Mouse (Mus musculus): ENCODE results near the gene Gabrd. TPM values are rescaled to one million over a fixed set of nuclear protein-coding genes. Genes with fewer than 3 reads are reported as not detected.

The Gabrd gene
- polyA plus RNA-seq, 1 experiment: 1.2 TPM

GRCm38 (mm10) chr4:155371797-155372735 lies 25.8 kb downstream of the Gabrd start:
- H3K4me3 ChIP-seq (ENCODE audit: control insufficient read depth, insufficient read depth, low read length): no peak overlapping the region
- 0 out of 2 replicates have a peak, but pooled peaks cover 3% of the 10 kb centered on the region for H3K4me1 ChIP-seq (replicated peaks; ENCODE audit: control insufficient read depth, insufficient read depth, low read length)
- no peak for TF ChIP-seq CTCF (IDR thresholded peaks at IDR 0.05; ENCODE audit: borderline replicate concordance, control insufficient read depth, extremely low read depth, insufficient read depth, low read length, poor library complexity)
- no peak for TF ChIP-seq POLR2A (IDR thresholded peaks at IDR 0.05; ENCODE audit: control insufficient read depth, extremely low read depth, insufficient read depth, low read length, poor library complexity)
- no peak overlapping the region for H3K27ac ChIP-seq (ENCODE audit: control insufficient read depth, insufficient read depth, low read length)
- H3K27me3 ChIP-seq (ENCODE audit: control insufficient read depth, insufficient read depth, low read length): no peaks in the 10 kb centered on the region
- WGBS: 91% methylated on average over 5 of the region's 5 CpGs
- DNase-seq: no peak
- no peaks in the 10 kb centered on the region for H3K36me3 ChIP-seq (ENCODE audit: control insufficient read depth, insufficient read depth, low read length)

GRCm38 (mm10) chr4:155370737-155371715 lies 26.9 kb downstream of the Gabrd start:
- Histone ChIP-seq H3K4me3 (ENCODE audit: control insufficient read depth, insufficient read depth, low read length) (no peak overlapping the region), H3K36me3 (ENCODE audit: control insufficient read depth, insufficient read depth, low read length) (no peaks in the 10 kb centered on the region), H3K27me3 (ENCODE audit: control insufficient read depth, insufficient read depth, low read length) (no peaks in the 10 kb centered on the region), H3K27ac (ENCODE audit: control insufficient read depth, insufficient read depth, low read length) (no peak overlapping the region), H3K4me1 (replicated peaks; ENCODE audit: control insufficient read depth, insufficient read depth, low read length) (0 out of 2 replicates have a peak, but pooled peaks cover 3% of the 10 kb centered on the region)
- no peak for TF ChIP-seq POLR2A (IDR thresholded peaks at IDR 0.05; ENCODE audit: control insufficient read depth, extremely low read depth, insufficient read depth, low read length, poor library complexity)
- no peak for TF ChIP-seq CTCF (IDR thresholded peaks at IDR 0.05; ENCODE audit: borderline replicate concordance, control insufficient read depth, extremely low read depth, insufficient read depth, low read length, poor library complexity)
- WGBS: 94% methylated on average over 15 of the region's 15 CpGs
- DNase-seq: no peak

GRCm38 (mm10) chr4:155368684-155369083 lies 29.2 kb downstream of the Gabrd start:
- 56% methylated on average over 12 of the region's 12 CpGs for WGBS
- 0 out of 2 replicates have a peak, but pooled peaks cover 3% of the 10 kb centered on the region for H3K4me1 ChIP-seq (replicated peaks; ENCODE audit: control insufficient read depth, insufficient read depth, low read length)
- no peak overlapping the region for H3K27ac ChIP-seq (ENCODE audit: control insufficient read depth, insufficient read depth, low read length)
- H3K4me3 ChIP-seq (ENCODE audit: control insufficient read depth, insufficient read depth, low read length): no peak overlapping the region
- H3K36me3 ChIP-seq (ENCODE audit: control insufficient read depth, insufficient read depth, low read length): no peaks in the 10 kb centered on the region
- no peaks in the 10 kb centered on the region; the same call in 1 of the 2 replicates for H3K27me3 ChIP-seq (ENCODE audit: control insufficient read depth, insufficient read depth, low read length)
- peak; percentile 88 for DNase-seq
- TF ChIP-seq CTCF (IDR thresholded peaks at IDR 0.05; ENCODE audit: borderline replicate concordance, control insufficient read depth, extremely low read depth, insufficient read depth, low read length, poor library complexity) (peak; percentile 87; the same call in 1 of the 2 replicates), POLR2A (IDR thresholded peaks at IDR 0.05; ENCODE audit: control insufficient read depth, extremely low read depth, insufficient read depth, low read length, poor library complexity) (no peak)

GRCm38 (mm10) chr4:155367739-155368138 lies 30.2 kb downstream of the Gabrd start:
- no peak overlapping the region for H3K4me3 ChIP-seq (ENCODE audit: control insufficient read depth, insufficient read depth, low read length)
- H3K36me3 ChIP-seq (ENCODE audit: control insufficient read depth, insufficient read depth, low read length): no peaks in the 10 kb centered on the region
- no peaks in the 10 kb centered on the region; the same call in 1 of the 2 replicates for H3K27me3 ChIP-seq (ENCODE audit: control insufficient read depth, insufficient read depth, low read length)
- no peak for DNase-seq
- WGBS: 66% methylated on average over 9 of the region's 9 CpGs
- no peak overlapping the region for H3K27ac ChIP-seq (ENCODE audit: control insufficient read depth, insufficient read depth, low read length)
- 0 out of 2 replicates have a peak, but pooled peaks cover 3% of the 10 kb centered on the region for H3K4me1 ChIP-seq (replicated peaks; ENCODE audit: control insufficient read depth, insufficient read depth, low read length)
- no peak for TF ChIP-seq POLR2A (IDR thresholded peaks at IDR 0.05; ENCODE audit: control insufficient read depth, extremely low read depth, insufficient read depth, low read length, poor library complexity)

- DNase-seq: no peak
- H3K27me3 ChIP-seq (ENCODE audit: control insufficient read depth, insufficient read depth, low read length): peaks cover 2% of the 10 kb centered on the region
- no peak for TF ChIP-seq CTCF (IDR thresholded peaks at IDR 0.05; ENCODE audit: borderline replicate concordance, control insufficient read depth, extremely low read depth, insufficient read depth, low read length, poor library complexity)
- no peak for TF ChIP-seq POLR2A (IDR thresholded peaks at IDR 0.05; ENCODE audit: control insufficient read depth, extremely low read depth, insufficient read depth, low read length, poor library complexity)
- H3K27ac ChIP-seq (ENCODE audit: control insufficient read depth, insufficient read depth, low read length): no peak overlapping the region
- H3K4me1 ChIP-seq (replicated peaks; ENCODE audit: control insufficient read depth, insufficient read depth, low read length): peaks cover 6% of the 10 kb centered on the region
- 82% methylated on average over 6 of the region's 6 CpGs for WGBS
- H3K36me3 ChIP-seq (ENCODE audit: control insufficient read depth, insufficient read depth, low read length): no peaks in the 10 kb centered on the region
- H3K4me3 ChIP-seq (ENCODE audit: control insufficient read depth, insufficient read depth, low read length): no peak overlapping the region
Measured at GRCm38 (mm10) chr4:155366784-155367183, 31.1 kb downstream of the Gabrd start.

- TF ChIP-seq POLR2A (IDR thresholded peaks at IDR 0.05; ENCODE audit: control insufficient read depth, extremely low read depth, insufficient read depth, low read length, poor library complexity): no peak
- TF ChIP-seq CTCF (IDR thresholded peaks at IDR 0.05; ENCODE audit: borderline replicate concordance, control insufficient read depth, extremely low read depth, insufficient read depth, low read length, poor library complexity): no peak
- peaks cover 6% of the 10 kb centered on the region for H3K4me1 ChIP-seq (replicated peaks; ENCODE audit: control insufficient read depth, insufficient read depth, low read length)
- H3K4me3 ChIP-seq (ENCODE audit: control insufficient read depth, insufficient read depth, low read length): no peak overlapping the region
- peaks cover 4% of the 10 kb centered on the region for H3K27me3 ChIP-seq (ENCODE audit: control insufficient read depth, insufficient read depth, low read length)
- DNase-seq: no peak
- no peak overlapping the region for H3K27ac ChIP-seq (ENCODE audit: control insufficient read depth, insufficient read depth, low read length)
- WGBS: 68% methylated on average over 5 of the region's 5 CpGs
- no peaks in the 10 kb centered on the region for H3K36me3 ChIP-seq (ENCODE audit: control insufficient read depth, insufficient read depth, low read length)
Measured at GRCm38 (mm10) chr4:155362443-155362842, 35.5 kb downstream of the Gabrd start.
